Mouse (Mus musculus): ENCODE data around the gene Wfikkn2. TPM values are rescaled to one million over a fixed set of nuclear protein-coding genes. Genes with fewer than 3 reads are reported as not detected.

The Wfikkn2 gene
- total RNA-seq, 2 experiments from 2014 or later, result 1.3 to 1.6 TPM

GRCm38 (mm10) chr11:94200422-94200821 is 45.4 kb downstream of the Wfikkn2 start:
- H3K4me3 ChIP-seq, result no peak overlapping the region
- intact Hi-C loops (cut with DNase I), result no loop called here
- no peak for DNase-seq (ENCODE audit: extremely low spot score in 1 of 2, low spot score in 2 of 2)

GRCm38 (mm10) chr11:94199771-94200170 is 46.0 kb downstream of the Wfikkn2 start:
- intact Hi-C loops (cut with DNase I), result no loop called here
- Histone ChIP-seq H3K4me3 (no peak overlapping the region), H3K27ac (no peak overlapping the region)
- no peak for TF ChIP-seq CTCF (IDR thresholded peaks at IDR 0.05)
- DNase-seq (ENCODE audit: extremely low spot score in 1 of 2, low spot score in 2 of 2), result no peak

More at GRCm38 (mm10) chr11:94200422-94200821, 45.4 kb downstream of the Wfikkn2 start:
- TF ChIP-seq CTCF (IDR thresholded peaks at IDR 0.05), result no peak
- no peak overlapping the region for H3K27ac ChIP-seq

GRCm38 (mm10) chr11:94198405-94199146 is 47.2 kb downstream of the Wfikkn2 start:
- intact Hi-C loops (cut with DNase I), result no loop called here
- no peak for TF ChIP-seq CTCF (IDR thresholded peaks at IDR 0.05)
- no peak overlapping the region for H3K27ac ChIP-seq
- DNase-seq (ENCODE audit: extremely low spot score in 1 of 2, low spot score in 2 of 2), result no peak
- H3K4me3 ChIP-seq, result no peak overlapping the region

- intact Hi-C loops (cut with DNase I), result no loop called here
- H3K27ac ChIP-seq, result no peak overlapping the region
- no peak overlapping the region for H3K4me3 ChIP-seq
- no peak for TF ChIP-seq CTCF (IDR thresholded peaks at IDR 0.05)
- DNase-seq (ENCODE audit: extremely low spot score in 1 of 2, low spot score in 2 of 2), result no peak
Measured at GRCm38 (mm10) chr11:94196311-94196710, 49.5 kb downstream of the Wfikkn2 start.

- no peak overlapping the region for H3K4me3 ChIP-seq
- intact Hi-C loops (cut with DNase I), result no loop called here
- no peak overlapping the region for H3K27ac ChIP-seq
- no peak for TF ChIP-seq CTCF (IDR thresholded peaks at IDR 0.05)
- DNase-seq (ENCODE audit: extremely low spot score in 1 of 2, low spot score in 2 of 2), result no peak
Measured at GRCm38 (mm10) chr11:94193109-94193508, 52.7 kb downstream of the Wfikkn2 start.

- intact Hi-C loops (cut with DNase I), result no loop called here
- TF ChIP-seq CTCF (IDR thresholded peaks at IDR 0.05), result no peak
Measured at GRCm38 (mm10) chr11:94190665-94191064, 55.1 kb downstream of the Wfikkn2 start.

GRCm38 (mm10) chr11:94189579-94189978 is 56.2 kb downstream of the Wfikkn2 start:
- intact Hi-C loops (cut with DNase I), result no loop called here
- Histone ChIP-seq H3K4me3 (no peak overlapping the region), H3K27ac (no peak overlapping the region)
- no peak for DNase-seq (ENCODE audit: extremely low spot score in 1 of 2, low spot score in 2 of 2)
- TF ChIP-seq CTCF (IDR thresholded peaks at IDR 0.05), result no peak

More at GRCm38 (mm10) chr11:94190665-94191064, 55.1 kb downstream of the Wfikkn2 start:
- Histone ChIP-seq H3K4me3 (no peak overlapping the region), H3K27ac (no peak overlapping the region)
- no peak for DNase-seq (ENCODE audit: extremely low spot score in 1 of 2, low spot score in 2 of 2)

Other genes starting within 250 kb of the Wfikkn2 start
- gene Spag9, start 249.9 kb downstream of the Wfikkn2 start, total RNA-seq (2021), result 100 to 1,000 TPM; 289 to 291 TPM
- 10 to 100 TPM; 42.4 to 47.9 TPM for gene Tob1, start 34.6 kb downstream of the Wfikkn2 start, total RNA-seq (2021)
- gene Gm21885, start 35.9 kb upstream of the Wfikkn2 start, total RNA-seq (2021), result not detected
- 100 to 1,000 TPM; 123 to 124 TPM for gene Luc7l3, start 76.0 kb upstream of the Wfikkn2 start, total RNA-seq (2021)
- 100 to 1,000 TPM; 125 to 126 TPM for gene Ankrd40, start 82.0 kb upstream of the Wfikkn2 start, total RNA-seq (2021)
- 1 to 10 TPM; 1.6 to 2.4 TPM for gene Abcc3, start 147.0 kb upstream of the Wfikkn2 start, total RNA-seq (2021)
- 10 to 100 TPM; 93.0 to 98.7 TPM for gene Cacna1g, start 228.2 kb upstream of the Wfikkn2 start, total RNA-seq (2021)
- under 1 TPM; 0.41 to 0.51 TPM for gene Spata20, start 240.2 kb upstream of the Wfikkn2 start, total RNA-seq (2021)